Mouse (Mus musculus): ENCODE results near the gene Tnrc6b.
"Not testable (repeated sequence)": the region's sequence is repeated elsewhere in the genome, so short reads cannot be mapped to it uniquely, and the experiment has no call there.

The Tnrc6b gene

DNA sequence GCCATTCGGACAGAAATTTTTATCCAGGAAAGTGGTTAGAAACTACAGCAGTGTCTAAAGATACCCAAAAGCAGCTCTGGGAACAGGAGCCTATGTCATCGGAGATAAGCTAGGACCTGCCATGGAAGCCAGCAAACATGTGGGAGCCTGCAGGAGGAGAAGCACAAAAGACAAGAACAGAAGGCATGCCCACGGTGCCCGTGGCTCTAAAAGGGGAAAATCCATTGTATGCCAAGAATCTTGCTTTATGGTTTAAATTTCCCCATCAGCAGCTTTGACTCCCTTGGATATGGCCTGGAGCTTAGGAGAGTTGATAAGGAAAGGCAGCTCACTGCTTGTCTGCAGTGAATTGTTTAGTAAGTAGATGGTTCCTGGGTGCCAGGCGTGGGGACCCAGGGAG, 8.2 kb upstream of the Tnrc6b start:
- DNase-seq = no peak

DNA sequence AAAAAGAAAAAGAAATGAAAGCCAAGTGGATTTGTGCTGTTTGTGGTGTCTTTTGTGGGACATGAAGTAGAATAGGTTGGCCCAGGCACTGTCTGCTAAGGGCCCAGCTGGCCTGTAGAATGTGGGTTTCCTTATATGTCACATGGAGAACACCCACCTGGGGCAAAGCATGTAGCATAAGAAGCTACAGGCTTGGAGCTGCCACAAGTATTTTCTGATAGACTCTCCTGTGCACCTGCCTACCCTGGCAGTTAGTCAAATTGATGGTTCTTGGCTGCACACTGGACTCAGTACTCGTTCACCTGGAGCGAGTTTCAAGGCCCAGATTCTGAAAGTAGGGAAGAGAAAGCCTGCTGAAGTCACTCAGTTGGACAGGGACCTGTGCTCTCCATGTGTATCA, 7.6 kb upstream of the Tnrc6b start:
- no peak for DNase-seq

GRCm38 (mm10) chr15:80704267-80704666, 6.8 kb upstream of the Tnrc6b start:
- peak; percentile 69 to 81 for DNase-seq

DNA sequence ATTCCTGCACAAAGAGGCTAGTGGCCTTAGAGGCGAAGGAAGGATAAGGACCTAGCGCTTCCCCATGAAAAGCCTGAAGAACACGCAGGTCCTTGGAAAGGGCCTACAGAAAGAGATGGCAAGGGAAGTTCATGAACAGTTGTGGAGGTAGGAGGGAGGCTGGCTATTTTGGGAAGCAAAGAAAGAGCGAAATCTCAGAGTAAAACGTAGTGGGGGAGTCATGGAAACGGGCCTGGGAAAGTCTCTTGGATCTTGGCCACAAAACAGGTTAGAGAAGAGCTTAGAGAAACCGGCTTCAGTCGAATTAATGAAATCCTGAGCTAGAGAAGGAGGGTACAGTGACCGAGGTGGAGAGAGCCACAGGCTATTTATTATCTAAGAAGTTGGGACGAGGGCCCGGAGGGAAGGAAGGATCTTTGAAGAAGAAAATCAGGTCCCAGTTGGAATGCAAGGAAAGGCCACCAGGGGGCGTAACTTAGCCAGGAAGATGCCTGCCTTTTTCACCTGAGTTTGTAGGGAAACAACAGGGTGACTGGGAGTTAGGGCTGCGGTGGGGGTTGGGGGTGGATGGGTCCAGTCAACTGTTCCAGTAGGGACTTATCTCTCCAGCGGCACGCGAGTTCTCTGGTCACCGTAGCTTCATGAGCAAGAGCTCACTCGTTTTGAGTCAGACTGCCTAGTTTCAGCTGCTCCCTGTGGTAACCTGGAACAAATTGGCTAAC, 5.1 kb upstream of the Tnrc6b start:
- DNase-seq = peak; percentile 43 to 77

- no peak for DNase-seq
Measured at GRCm38 (mm10) chr15:80706596-80706995, 4.5 kb upstream of the Tnrc6b start.

- DNase-seq = no peak
Measured at GRCm38 (mm10) chr15:80707088-80707487, 4.0 kb upstream of the Tnrc6b start.

GRCm38 (mm10) chr15:80709593-80709992, 1.5 kb upstream of the Tnrc6b start:
- DNase-seq = no peak

DNA sequence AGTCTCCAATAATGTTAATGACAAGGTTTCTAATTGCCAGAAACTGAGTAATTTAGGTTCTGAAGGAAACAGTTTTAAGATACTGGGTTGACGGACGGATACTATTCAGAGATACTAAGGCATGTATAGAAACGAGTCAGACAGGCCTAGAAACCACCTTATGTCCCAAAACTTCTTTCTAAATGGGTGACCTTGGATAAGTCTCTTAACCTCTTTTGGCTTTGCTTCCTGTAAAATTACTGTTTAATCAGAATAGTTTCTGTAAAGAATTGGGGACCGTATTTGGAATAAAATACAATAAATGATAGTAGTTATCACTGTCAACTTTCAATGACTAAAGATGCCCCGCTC, 881 bp upstream of the Tnrc6b start:
- DNase-seq = no peak

DNA sequence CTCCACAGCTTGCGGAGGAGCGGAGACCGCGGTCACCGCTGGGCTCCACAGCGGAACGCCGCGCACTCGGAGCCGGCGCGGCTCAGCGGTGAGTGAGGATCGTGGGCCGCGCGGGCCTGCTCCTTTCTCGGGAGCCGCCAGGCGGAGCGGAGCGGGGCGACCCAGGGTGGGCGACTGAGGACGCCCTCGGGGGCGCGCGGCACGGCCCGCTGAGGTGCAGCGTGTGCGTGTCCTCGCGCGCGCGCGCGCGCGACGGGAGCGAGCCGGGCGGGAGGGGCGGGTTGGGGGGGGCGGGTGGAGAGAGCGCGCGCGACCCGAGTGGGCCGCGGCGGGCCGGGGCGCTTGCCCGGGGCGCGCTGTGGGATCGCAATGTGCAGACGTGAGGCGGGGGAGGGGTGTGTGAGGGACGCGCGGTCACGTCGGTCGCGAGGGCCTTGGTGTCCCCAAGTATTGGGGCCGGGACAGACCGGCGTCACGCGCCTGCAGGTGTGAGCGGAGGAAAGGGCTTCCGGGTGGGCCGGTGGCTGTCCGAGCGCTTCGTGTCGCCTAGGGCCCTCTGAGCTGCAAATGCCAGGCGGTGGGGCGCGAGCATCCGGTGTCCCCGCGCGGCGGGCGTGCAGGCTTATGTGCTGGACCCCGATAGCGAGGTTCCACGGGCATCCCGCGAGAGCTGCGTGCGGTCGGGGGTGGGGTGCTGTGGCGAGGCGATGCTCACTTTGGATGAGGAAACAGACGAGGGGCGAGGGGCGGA, 463 bp downstream of the Tnrc6b start:
- DNase-seq = peak; percentile 53 to 60

GRCm38 (mm10) chr15:80714299-80714698, 3.2 kb downstream of the Tnrc6b start:
- no peak for DNase-seq

- no peak for DNase-seq
Measured at GRCm38 (mm10) chr15:80716631-80717135, 5.6 kb downstream of the Tnrc6b start.

GRCm38 (mm10) chr15:80717431-80717830, 6.3 kb downstream of the Tnrc6b start:
- no peak for DNase-seq

DNA sequence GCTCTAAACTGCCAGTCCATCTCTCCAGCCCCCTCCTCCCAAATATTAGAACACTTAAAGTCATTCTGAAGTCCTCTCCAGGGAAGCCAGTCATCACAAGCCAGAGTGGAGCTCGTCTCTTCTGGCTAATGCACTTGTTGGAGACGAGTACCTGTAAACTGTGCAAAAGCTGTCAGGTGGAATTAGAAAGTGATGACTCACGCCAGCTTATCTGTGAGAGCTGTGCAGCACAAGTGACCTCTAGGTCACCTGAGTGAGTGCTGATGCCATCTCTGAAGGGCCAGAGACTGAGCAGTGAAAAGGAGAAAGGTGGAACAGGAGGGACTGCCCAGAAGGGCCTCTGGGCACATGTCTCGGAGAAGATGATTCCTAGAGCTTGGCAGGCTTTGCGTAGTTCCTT, 9.1 kb downstream of the Tnrc6b start:
- DNase-seq = no peak

GRCm38 (mm10) chr15:80721861-80722260, 10.7 kb downstream of the Tnrc6b start:
- DNase-seq = no peak

GRCm38 (mm10) chr15:80722366-80722765, 11.3 kb downstream of the Tnrc6b start:
- no peak for DNase-seq

- no peak for DNase-seq
Measured at GRCm38 (mm10) chr15:80729477-80729876, 18.4 kb downstream of the Tnrc6b start.

DNA sequence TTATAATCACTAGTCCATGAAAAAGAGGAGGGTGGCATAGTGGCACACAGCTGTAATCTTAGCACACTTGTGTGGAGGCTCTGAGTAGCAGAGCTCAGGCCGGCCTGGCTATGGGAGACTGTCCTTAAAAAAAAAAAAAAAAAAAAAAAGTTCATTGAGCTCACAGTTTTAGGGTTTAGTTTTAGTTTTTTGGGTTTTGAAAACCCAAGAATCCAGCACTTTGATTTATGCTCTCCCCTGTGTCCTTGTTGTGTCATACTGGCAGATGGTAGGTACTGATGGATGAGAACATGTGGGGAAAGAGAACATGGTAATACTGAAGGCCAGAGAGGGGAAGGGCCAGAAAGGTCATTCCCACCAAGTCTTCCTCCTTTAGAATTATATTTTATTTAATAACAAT, 19.9 kb downstream of the Tnrc6b start:
- no peak for DNase-seq

DNA sequence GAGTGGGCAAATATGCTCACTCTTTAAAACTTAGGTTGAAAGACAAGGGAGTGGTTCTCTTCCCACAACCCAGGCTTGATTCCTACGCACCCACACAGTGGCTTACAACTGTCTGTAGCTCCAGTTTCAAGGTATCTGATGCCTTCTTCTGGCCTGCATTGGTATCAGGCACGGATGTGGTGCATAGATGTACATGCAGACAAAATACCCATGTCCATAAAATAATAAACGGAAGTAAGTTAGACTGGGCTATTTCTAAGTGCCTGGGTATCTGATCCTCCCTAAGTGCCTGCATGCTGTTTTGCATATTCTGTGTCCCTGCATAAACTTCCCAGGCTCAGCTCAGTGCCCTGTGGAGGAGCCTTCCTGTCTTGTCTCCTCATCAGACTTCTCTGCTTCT, 20.4 kb downstream of the Tnrc6b start:
- no peak for DNase-seq

DNA sequence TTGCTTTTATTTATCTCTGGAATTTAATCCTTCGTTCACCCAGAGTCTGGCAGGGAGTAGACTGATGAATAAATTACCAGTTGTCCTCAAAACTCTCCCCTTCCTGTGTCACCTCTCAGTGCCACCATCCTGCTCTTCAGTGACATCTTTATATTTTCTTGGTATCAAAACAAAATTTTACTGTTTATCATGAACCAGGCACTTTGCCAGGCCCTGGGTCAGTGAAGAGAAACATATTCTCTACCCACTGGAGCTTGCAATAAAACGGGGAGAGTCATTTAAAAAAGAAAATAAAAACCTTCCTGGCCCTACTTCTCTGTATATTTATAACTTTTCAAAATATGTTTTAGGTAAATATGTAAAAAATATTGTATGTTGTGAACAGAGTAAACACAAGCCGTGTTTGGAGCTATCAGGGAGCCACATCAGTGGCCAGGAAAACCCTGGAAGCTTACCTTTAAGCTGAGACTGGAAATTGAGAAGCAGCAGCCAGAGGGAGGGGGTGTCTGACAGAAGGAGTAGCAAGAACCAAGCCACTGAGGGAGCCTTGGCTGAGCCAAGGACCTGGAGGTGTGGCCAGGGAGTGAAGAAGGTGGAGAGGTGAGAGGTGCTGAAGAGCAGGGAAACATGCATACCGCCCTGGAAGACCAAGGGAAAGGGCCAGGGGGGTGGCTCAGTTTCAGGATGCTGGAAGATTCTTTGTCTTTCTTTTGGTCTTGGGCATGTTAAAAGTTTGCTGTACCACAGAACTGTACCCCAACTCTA, 21.3 kb downstream of the Tnrc6b start:
- no peak for DNase-seq

DNA sequence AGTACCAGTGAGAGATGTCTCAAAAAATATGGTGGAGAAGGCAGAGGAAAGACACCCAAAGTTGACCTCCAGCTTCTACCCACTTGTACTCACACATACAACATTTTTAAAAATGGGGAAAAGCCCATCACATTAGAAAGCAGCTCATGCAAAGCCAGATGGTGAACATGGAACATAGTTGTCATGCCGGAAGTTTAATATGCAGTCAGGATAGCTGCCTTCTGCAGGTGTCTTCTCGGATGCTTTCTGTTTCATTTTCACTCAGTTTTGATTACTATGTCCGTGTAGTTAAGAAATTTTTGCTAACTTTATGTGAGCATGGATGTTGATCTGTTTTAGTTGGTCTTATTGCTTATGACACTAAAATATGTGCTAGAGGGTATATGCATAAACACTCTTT, 24.2 kb downstream of the Tnrc6b start:
- DNase-seq = no peak

- not testable (repeated sequence) for DNase-seq
Measured at GRCm38 (mm10) chr15:80735708-80736107, 24.6 kb downstream of the Tnrc6b start.

- DNase-seq = peak in 1 of 2 experiments; percentile 16
Measured at GRCm38 (mm10) chr15:80736553-80736952, 25.4 kb downstream of the Tnrc6b start.

DNA sequence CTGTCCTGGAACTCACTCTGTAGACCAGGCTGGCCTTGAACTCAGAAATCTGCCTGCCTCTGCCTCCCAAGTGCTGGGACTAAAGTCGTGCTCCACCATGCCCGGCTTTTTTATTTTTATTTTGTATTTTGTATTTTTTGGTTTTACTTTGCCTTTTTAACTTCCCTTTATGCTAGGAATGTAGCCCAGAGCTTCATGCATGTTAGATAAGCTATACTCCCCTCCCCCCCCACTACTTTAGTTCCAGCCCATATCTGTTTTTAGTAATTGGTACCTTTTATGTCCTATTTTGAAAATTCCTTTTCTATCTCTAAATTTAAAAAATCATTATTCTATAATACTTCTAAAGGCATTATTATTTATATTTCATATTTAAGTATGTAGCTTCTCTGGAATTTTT, 27.1 kb downstream of the Tnrc6b start:
- DNase-seq = no peak

DNA sequence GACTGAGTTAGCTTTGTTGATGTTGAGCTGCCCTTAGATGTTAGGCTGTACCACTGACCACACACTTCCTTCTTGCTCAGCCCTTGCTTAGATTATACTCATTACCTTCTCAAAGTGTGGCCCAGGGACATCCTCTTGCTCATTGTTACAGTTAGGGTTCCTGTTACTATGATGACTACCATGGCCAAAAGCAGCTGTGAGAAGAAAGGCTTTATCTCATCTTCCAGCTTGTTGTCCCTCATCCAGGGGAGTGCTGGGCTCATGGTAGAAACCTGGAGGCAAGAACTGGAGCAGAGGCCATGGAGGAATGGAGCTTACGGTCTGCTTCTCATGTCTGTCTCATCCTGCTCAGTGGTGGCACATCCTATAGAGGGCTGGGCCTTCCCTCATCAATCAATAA, 28.9 kb downstream of the Tnrc6b start:
- no peak for DNase-seq
